30 mouse cellular contexts compared by ENCODE assay signal in genomic region chr1:54866131-54866530, GRCm38 (mm10).
DNase-seq lines count a peak whose midpoint lies in the region; ATAC-seq and TF ChIP-seq lines count a peak whose summit lies in the region.
"Had no signal": no experiment of that assay in that cellular context is flagged by ENCODE, and none has a peak within 500 bp of the region (broad histone marks: within the 10 kb centered on the region; RNA-seq: fewer than 3 reads in every experiment).

No protein-coding gene starts in this region.

- WGBS in thymus, adult 2 months = 62% methylated on average over 3 of the region's 3 CpGs
- WGBS in midbrain, embryonic 13.5 days = 83% methylated on average over 3 of the region's 3 CpGs

- no peak overlapping the region for H3K4me2 ChIP-seq in midbrain, embryonic 13.5 days (replicated peaks)
- H3K4me2 ChIP-seq: forebrain, embryonic 13.5 days; heart, embryonic 13.5 days; hindbrain, embryonic 15.5 days; limb, embryonic 12.5 days; liver, embryonic 11.5 days; lung, embryonic 15.5 days; midbrain, embryonic 12.5 days; neural tube, embryonic 15.5 days had no signal

- H3K27me3 ChIP-seq in thymus, adult 2 months (ENCODE audit: control insufficient read depth, insufficient read depth, low read length) = no peaks in the 10 kb centered on the region
- no peaks in the 10 kb centered on the region for H3K27me3 ChIP-seq in midbrain, embryonic 13.5 days
- H3K27me3 ChIP-seq: forebrain, embryonic 13.5 days; heart, embryonic 13.5 days; hindbrain, embryonic 15.5 days; limb, embryonic 12.5 days; lung, embryonic 15.5 days; megakaryocyte, embryonic 14.5 days; midbrain, embryonic 12.5 days; neural tube, embryonic 15.5 days had no signal

- H3K4me1 ChIP-seq in thymus, adult 2 months (replicated peaks; ENCODE audit: control insufficient read depth, insufficient read depth, low read length) = peaks cover 27% of the 10 kb centered on the region
- H3K4me1 ChIP-seq in midbrain, embryonic 13.5 days (replicated peaks) = peaks cover 31% of the 10 kb centered on the region

- no peak for TF ChIP-seq POLR2A in thymus, adult 2 months (IDR thresholded peaks at IDR 0.05; ENCODE audit: control insufficient read depth, extremely low read depth, insufficient read depth, low read length, poor library complexity)

- DNase-seq in thymus, adult 2 months = no peak
- no peak for DNase-seq in thymus, postnatal 14 days
- no peak for DNase-seq in natural killer cell, adult 2 months (ENCODE audit: low spot score in 2 of 2)
- DNase-seq: adrenal gland, adult 2 months; adrenal gland, postnatal 36 days; B cell, adult 2 months; cerebellum, adult 2 months; heart, adult 2 months; heart, postnatal 10 days; kidney, postnatal 14 days; lung, postnatal 36 days; retina, postnatal 1 day; right cerebral cortex, postnatal 25 days; thymus, adult 18-20 months had no signal

- no peaks in the 10 kb centered on the region for H3K9me3 ChIP-seq in midbrain, embryonic 13.5 days
- H3K9me3 ChIP-seq: forebrain, embryonic 13.5 days; heart, embryonic 13.5 days; hindbrain, embryonic 15.5 days; limb, embryonic 12.5 days; lung, embryonic 15.5 days; megakaryocyte, embryonic 14.5 days; midbrain, embryonic 12.5 days; neural tube, embryonic 15.5 days had no signal

- no peak for TF ChIP-seq CTCF in thymus, adult 2 months (IDR thresholded peaks at IDR 0.05; ENCODE audit: borderline replicate concordance, control insufficient read depth, extremely low read depth, insufficient read depth, low read length, poor library complexity)

- peak overlapping the region; percentile 35; the same call in 1 of the 2 replicates for H3K27ac ChIP-seq in thymus, adult 2 months (ENCODE audit: control insufficient read depth, insufficient read depth, low read length)
- H3K27ac ChIP-seq in midbrain, embryonic 13.5 days = no peak overlapping the region
- H3K27ac ChIP-seq: forebrain, embryonic 13.5 days; heart, adult 2 months; left cerebral cortex, adult 2 months; lung, embryonic 15.5 days; midbrain, embryonic 12.5 days; neural tube, embryonic 15.5 days; stomach, postnatal 0 days had no signal

- no peak overlapping the region for H3K9ac ChIP-seq in midbrain, embryonic 13.5 days (replicated peaks)
- H3K9ac ChIP-seq: forebrain, embryonic 13.5 days; heart, embryonic 13.5 days; hindbrain, embryonic 15.5 days; limb, embryonic 12.5 days; lung, embryonic 15.5 days; midbrain, embryonic 12.5 days; neural tube, embryonic 15.5 days had no signal

- ATAC-seq in CD4-positive, CD25-positive, alpha-beta regulatory T cell, adult 4 months = peak; percentile 72
- peak; percentile 76 for ATAC-seq in activated CD4-positive, CD25-positive, alpha-beta regulatory T cell, adult 4 months
- 0 out of 2 replicates have a peak, but pooled peaks have one; percentile 20 for ATAC-seq in megakaryocyte, adult 5-6 weeks (ENCODE audit: poor library complexity, severe bottlenecking)
- ATAC-seq in midbrain, embryonic 13.5 days = no peak
- ATAC-seq: forebrain, embryonic 13.5 days; intestine, postnatal 0 days had no signal

- H3K36me3 ChIP-seq in thymus, adult 2 months (ENCODE audit: control insufficient read depth, insufficient read depth, low read length) = no peaks in the 10 kb centered on the region
- no peaks in the 10 kb centered on the region for H3K36me3 ChIP-seq in midbrain, embryonic 13.5 days
- H3K36me3 ChIP-seq: heart, embryonic 13.5 days; hindbrain, embryonic 15.5 days; limb, embryonic 12.5 days; midbrain, embryonic 12.5 days; neural tube, embryonic 15.5 days had no signal

- H3K4me3 ChIP-seq in thymus, adult 2 months (ENCODE audit: control insufficient read depth, insufficient read depth, low read length) = no peak overlapping the region
- H3K4me3 ChIP-seq in midbrain, embryonic 13.5 days (replicated peaks) = no peak overlapping the region
- H3K4me3 ChIP-seq: forebrain, embryonic 13.5 days; heart, adult 2 months; heart, embryonic 13.5 days; hindbrain, embryonic 15.5 days; left cerebral cortex, adult 2 months; limb, embryonic 12.5 days; lung, embryonic 15.5 days; megakaryocyte, embryonic 14.5 days; midbrain, embryonic 12.5 days; neural tube, embryonic 15.5 days had no signal
